Mouse (Mus musculus) embryonic fibroblast, embryonic 13.5 days (primary cell): Measurements from ENCODE around the gene Cds2.

ENCODE experiments used
- CTCF ChIP-seq: IDR thresholded peaks from 2 replicates; pipeline ENCODE4 v1.5.1; 2011; ENCODE audit warnings: mild to moderate bottlenecking, control low read depth, low read length, moderate library complexity, borderline replicate concordance; ENCODE audit not compliant: insufficient read depth
- POLR2A ChIP-seq: IDR thresholded peaks from 2 replicates; pipeline ENCODE4 v1.6.1; 2011; ENCODE audit warnings: low read depth, mild to moderate bottlenecking, control low read depth, low read length, moderate library complexity

GRCm38 (mm10) chr2:132340350-132340749 is 77.4 kb downstream of the Cds2 start:
- no peak for TF ChIP-seq POLR2A
- TF ChIP-seq CTCF: no peak
